Mouse (Mus musculus) E14TG2a.4 (cell line): ENCODE measurements at regions not wholly inside any gene's neighbourhood (a gene's known extent, or its start where the extent isn't known, plus 50 kb on each side); places are given as distances from the start of the nearest gene placed in this dataset.

Source experiments
- CTCF ChIP-seq: conservative IDR thresholded peaks from 2 replicates; pipeline ENCODE4 v1.5.1; 2014; ENCODE audit warnings: low read length
- POU5F1 ChIP-seq: IDR thresholded peaks from 2 replicates; pipeline ENCODE4 v1.6.1; 2014; ENCODE audit warnings: low read length, borderline replicate concordance

GRCm38 (mm10) chr7:67831738-67832137, 72.2 kb upstream of the Synm start:
- TF ChIP-seq CTCF (no peak), POU5F1 (no peak)
